Mouse (Mus musculus) G1E-ER4 (cell line): ENCODE results near the gene Slc39a8. TPM values are rescaled to one million over a fixed set of nuclear protein-coding genes. Genes with fewer than 3 reads are reported as not detected.

Experiments used
- GATA1 ChIP-seq: IDR thresholded peaks from one replicate; pipeline ENCODE4 v1.8.0; 2012; ENCODE audit warnings: low read length, inconsistent platforms
- polyA plus RNA-seq: library from polyadenylated mRNA; stranded (reverse); fragments of >175 nt; gene quantifications from 2 replicates; pipeline ENCODE4 v1.2.3, GENCODE M21; 2012

Slc39a8 gene
- polyA plus RNA-seq, 1 experiment = 28.0 TPM

DNA sequence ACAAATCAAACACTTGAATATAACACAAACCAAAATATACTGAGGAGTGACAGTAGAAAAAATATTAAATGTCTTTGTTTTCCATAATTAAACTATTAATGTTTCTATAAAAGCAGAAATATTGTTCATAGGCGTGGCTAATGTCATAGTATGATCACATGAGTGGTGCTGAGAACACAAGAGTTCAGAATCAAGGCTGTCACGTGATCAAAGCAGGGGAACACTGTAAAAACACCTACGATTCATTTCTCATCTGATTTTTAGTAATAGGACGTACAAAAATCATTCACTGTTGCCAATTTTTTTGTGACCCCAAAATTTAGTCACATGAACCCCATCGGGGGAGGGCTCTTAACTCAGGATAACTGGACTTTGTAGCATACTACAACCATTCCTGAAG lies 47.2 kb downstream of the Slc39a8 start:
- no peak for TF ChIP-seq GATA1

DNA sequence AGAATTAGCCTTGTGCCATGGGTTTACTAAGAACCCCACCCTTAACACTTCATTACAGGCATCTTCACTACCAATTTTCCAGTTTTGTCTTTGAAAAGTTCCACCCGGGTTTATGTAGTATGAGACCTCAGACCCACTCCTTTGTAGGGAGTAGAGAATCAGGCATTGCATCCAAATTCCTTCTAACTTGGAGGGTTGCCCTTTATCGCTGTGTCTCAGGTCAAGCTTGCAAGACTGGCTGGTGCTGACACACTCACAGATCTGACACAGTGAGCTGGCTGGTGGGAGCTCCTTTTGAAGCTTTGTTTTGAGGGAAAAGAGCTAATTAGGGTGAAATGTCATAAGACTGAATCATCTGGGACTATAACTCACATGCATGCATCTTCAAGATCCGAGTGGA lies 48.5 kb downstream of the Slc39a8 start:
- TF ChIP-seq GATA1 = no peak

DNA sequence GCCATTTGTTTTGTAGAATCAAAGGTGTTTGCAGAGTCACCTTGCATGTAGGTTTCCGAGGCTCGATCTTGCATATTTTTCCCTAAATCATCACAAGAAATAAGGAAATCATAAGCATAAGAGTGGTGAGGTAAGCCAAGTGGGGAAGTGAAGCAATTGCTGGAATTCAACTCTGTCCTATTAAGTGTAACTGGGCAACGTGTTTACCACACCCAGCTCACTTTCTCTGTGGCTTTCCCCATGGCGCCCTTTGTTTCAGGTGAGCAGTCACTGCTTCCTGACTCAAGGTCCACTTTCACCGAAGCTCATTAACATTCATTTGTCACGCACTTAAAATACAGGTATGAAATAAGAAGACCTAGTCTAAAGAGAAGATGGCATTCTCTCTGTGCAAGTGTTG lies 53.0 kb downstream of the Slc39a8 start:
- TF ChIP-seq GATA1 = no peak

DNA sequence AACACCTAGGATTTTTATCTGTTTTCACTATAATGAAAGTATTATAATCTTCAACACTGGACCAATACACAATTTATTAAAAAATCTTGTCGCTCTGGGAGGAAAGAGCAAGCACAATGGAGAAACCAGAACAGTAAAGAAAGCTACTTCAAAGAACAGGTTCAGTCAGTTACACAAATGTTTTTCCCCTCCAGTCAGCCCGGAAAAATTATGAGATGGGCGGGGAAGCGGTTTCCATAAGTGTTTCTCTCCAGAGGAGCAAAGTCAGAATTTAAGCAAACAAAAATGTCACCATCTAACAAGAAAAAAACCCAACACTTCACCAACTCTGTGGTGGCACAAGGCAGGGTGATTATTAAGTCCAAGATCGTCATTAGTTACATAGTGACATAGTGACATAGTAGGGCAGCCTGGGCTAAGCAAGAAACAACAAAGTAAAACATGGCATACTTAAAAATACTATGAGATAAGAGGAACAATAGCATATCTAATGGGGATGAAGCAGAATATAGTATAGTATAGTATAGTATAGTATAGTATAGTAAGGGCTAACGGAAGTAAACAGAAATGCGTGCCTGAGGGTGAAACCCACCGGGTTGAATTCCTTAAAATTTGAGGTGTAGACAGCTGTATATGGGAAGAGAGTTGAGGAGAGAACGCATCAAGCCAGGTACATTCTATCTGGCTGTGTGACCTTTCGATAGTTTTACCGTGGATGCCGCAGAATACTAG lies 61.0 kb downstream of the Slc39a8 start:
- TF ChIP-seq GATA1 = no peak

DNA sequence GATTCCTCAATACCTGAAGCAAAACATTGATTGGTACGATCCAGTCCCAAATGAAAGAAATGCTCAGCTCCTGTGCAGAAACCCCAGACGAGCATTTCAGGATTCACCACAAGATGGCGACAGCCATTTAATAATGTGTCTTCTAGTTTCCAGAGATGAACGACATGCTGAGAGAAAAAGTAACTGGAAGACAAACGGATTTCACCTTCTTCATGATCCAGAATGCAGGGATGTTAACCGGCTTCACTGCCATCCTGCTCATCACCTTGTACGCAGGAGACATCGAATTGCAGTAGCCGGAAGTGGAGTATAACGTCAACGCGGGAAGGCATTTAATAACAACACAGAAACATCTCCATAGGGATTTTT lies 61.6 kb downstream of the Slc39a8 start:
- TF ChIP-seq GATA1 = no peak

DNA sequence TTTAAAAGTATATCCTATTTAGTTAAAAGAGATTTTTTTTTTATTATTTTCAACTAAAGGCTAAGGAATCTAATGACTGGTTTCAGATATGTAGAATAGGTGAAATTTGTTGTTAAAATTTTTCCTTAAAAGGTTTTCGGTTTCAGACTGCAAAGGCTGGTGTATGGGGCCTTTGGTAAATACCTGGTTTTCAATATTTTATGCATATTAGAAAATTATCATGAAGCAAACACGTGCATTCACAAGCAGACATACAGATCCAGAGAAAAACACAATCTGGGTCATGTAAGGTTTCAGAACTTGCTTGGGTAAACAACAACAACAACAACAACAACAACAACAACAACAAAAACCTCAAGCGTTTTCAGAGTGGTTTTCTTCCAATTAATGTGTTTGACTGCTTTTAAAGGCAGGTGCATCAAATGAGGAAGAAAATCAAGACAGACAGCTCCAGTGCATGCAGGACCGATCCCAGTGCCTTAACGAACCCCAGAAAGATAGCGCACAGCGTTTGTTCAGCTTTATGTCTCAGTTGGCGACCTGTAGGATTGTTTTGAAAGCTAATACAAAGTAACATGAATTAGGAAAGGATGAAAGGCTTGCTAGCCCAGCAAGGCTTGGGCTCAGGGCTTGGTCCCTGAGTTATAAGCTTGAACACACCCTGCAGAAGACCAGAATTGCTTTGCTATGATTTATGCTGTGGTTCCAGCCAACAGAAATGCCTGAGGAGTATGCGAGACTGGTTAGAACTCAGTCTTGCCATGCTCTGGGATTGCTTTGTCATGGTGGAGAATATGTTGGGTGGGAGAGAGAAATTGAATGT lies 62.2 kb downstream of the Slc39a8 start:
- no peak for TF ChIP-seq GATA1

DNA sequence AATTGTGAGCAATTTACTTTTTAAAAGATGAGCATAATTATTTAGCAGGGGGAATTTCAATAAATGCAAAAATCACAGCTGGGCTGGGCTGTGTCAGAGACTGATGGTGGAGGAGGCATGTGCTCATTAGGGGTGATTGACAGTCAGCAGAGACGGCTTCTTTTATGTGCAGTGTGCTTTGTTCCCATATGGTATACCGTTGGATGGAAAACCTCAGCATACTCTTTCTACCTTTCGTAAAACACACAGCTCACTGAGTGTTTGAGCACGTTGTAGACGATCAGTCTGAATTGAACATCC lies 62.7 kb downstream of the Slc39a8 start:
- TF ChIP-seq GATA1 = no peak

DNA sequence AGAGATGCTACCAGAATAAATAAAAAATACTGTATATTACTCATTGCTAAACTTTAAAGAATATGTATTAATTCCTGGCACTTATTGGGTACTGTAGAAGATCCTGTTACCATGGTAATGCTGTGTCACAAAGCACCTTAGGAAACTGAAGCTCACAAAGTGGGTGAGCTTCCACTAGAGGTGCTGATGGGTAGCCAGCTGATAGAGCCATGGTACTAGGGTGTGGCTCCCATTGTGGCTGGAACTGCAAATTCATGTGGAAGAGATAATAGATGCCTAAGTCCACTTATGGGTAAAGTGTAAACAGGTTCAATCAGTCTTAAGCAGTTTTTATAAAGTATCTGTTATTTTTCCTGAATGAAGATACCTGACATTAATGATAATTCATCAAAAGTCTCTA lies 64.3 kb downstream of the Slc39a8 start:
- TF ChIP-seq GATA1 = no peak

DNA sequence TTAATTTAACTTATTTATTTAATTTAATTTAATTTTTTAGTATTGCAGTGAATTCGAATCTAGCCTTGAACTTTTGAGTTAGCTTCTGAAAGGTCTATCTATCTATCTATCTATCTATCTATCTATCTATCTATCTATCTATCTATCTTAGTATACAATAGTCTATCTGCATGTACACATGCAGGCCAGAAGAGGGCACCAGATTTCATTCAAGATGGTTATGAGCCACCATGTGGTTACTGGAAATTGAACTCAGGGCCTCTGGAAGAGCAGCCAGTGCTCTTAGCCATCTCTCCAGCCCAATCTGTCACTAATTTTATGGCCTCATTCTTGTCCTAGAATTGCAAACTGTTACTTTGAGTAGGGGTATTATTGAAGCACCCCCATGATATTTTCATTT lies 78.3 kb downstream of the Slc39a8 start:
- TF ChIP-seq GATA1 = no peak

DNA sequence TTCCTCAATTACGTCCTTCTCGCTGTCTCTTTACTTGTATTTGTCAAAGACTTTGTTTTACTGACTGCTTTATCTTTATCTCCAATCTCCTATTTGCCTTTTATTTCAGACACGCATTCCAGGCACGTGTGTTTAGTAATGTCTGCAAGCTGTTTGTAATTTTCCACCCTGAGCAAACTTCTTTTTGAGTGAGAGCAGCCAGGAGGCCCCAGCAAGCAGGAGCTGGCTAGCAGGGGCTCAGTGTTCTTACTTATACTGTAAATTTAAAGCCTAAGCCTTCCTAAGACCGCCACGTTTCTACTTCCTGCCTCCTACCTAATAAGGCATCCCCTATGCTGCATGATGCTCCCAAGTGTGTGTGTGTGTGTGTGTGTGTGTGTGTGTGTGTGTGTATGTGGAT lies 79.8 kb downstream of the Slc39a8 start:
- no peak for TF ChIP-seq GATA1

DNA sequence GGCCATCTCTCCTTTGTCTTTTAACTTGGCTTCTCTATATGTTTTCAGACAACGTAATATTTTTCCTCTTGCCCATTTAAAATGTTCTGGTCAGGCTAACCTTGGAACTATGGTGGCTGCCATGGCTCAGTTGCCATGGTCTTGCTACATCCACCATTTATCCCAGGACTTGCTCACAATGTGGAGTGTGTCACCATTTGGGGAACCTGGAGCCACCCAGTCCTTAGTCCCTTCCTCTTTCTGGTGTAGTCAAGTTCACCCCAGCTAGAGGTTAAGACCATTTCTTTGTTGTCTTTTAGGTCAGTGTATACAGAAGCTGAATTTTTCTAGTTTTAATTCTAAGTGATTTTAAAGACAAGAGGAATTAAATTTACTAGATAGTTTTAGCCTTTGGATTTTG lies 80.7 kb downstream of the Slc39a8 start:
- no peak for TF ChIP-seq GATA1

DNA sequence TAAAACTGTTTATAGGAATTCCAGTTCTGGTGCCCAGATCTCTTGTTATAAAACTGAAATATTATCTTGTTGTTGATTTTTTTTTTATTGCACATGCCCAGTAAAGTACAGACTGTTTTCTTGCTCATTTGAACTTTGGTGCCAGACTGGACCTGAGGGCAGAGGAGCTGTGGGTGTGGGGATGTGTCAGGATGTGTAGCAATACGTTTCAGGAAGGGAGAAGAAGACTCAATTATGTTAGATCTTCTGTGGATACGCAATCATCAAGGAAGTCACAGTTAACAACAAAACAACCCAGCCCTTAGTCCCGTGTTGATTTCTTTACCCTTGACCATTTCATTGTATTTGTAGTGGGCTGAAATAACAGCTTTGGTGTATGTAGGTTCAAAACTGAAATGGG lies 81.9 kb downstream of the Slc39a8 start:
- no peak for TF ChIP-seq GATA1

DNA sequence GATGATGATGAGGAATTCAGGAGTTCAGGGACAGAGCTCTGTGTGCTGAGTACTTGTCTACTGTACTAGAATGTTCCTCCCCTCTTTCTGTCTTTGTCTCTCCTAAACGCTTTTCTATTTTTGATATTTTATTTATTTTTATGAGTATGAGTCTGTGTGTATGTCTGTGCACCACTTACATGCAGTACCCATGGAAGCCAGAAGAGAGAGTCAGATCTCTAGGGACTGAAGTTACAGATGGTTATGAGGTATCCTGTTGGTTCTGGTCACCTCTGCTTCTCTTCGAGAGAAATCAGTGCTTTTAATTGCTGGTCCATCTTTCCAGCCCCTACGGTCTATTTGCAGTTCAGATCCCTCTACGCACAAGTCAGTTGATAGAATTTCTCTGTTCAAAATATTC lies 90.9 kb downstream of the Slc39a8 start:
- no peak for TF ChIP-seq GATA1

DNA sequence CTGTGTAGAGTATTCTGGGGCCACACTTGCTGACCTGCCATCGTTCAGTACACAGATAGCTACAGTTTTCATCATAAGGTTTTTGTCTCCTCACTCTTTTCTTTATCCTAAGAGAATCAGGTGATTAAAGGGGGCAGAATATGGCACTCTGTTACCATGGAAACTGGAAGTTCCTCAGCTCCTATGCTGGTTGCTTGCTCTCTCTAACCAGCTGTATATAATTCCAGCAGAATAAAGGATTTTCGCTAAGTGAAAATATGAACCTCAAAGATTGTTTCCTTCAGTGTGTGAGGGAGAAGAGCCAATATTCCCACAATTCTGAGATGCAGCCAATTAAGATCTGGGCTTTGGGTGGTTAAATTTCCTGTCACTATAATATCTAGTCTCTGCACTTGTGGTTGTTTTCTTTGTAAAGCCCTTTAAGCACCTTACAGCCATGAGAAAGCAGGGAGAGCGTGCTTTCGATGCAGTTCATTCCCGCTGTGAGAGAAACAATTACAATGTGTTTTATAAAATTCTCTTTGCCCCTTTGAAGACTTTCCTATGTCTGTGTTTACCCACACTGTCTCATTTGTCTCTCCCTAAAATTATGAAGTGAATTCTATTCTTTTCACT lies 93.6 kb downstream of the Slc39a8 start:
- TF ChIP-seq GATA1 = no peak

DNA sequence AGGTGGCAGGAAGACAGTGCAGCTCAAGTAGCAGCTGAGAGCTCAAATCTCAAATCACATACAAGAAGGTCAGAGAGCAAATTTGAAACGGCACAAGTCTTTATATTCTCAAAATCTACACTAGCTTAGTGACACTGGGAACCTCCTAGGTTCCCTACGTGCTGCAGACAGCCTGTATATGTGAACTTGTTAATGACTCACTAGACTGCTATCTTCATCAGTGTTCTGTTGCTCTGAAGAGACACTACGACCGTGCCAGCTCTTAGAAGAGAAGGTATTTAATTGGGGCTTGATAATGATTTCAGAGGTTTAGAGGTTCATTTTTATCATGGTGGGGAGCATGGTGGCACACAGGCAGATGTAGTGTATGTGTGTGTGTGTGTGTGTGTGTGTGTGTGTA lies 94.2 kb downstream of the Slc39a8 start:
- TF ChIP-seq GATA1 = no peak

DNA sequence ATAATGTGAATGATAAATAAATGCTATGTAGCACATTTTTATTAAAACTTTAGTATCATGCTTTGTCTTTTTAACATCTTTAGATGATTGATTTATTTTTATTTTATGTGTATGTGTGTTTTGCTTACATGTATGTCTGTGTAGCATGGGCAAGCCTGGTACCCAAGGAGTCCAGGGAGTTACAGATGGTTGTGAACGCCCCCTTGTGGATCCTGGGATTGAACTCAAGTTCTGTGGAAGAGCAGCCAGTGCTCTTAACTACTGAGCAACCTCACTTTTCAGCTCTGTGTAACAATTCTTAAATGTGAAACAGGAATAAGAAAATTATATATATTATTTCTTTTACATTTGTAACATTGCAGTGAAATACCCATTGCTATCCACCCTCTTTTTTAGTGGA lies 101.7 kb downstream of the Slc39a8 start:
- no peak for TF ChIP-seq GATA1

DNA sequence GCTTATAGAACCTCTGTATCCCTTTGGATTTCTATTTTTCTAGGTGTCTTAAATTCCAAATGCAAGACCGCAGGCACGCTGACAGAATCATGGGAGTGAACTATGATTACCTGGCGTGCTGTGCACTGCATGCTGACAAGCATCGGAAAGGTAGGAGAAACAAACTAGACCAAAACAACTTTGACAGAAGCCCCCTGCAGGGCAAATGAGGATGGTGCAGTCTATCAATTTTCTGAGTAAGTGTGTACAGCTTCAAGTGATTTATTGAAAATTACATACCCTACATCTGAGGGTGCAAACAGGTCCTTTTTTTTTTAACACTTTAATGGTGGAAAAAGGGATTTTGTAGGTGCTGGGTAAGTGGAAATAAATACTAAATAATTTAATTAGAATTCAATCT lies 103.1 kb downstream of the Slc39a8 start:
- no peak for TF ChIP-seq GATA1
